Mouse (Mus musculus) limb, embryonic 10.5 days (tissue): ENCODE measurements around the gene Cxadr. TPM values are rescaled to one million over a fixed set of nuclear protein-coding genes. Genes with fewer than 3 reads are reported as not detected.

Experiments
- DNase-seq: peaks from one replicate; pipeline ENCODE4 v3.0.0-alpha.2; 2017; ENCODE audit warnings: low spot score
- H3K27ac ChIP-seq: fragments of 300-500 bp; sonication (generic); 2 replicates; pipeline ENCODE4 v1.5.1; 2016; ENCODE audit warnings: mild to moderate bottlenecking
- H3K27me3 ChIP-seq: fragments of 300-500 bp; sonication (generic); 2 replicates; pipeline ENCODE4 v1.6.1; 2016; ENCODE audit warnings: low read depth, mild to moderate bottlenecking; ENCODE audit not compliant: poor library complexity, severe bottlenecking
- H3K36me3 ChIP-seq: fragments of 300-500 bp; sonication (generic); 2 replicates; pipeline ENCODE4 v1.6.1; 2016; ENCODE audit warnings: mild to moderate bottlenecking, moderate library complexity
- H3K4me1 ChIP-seq: fragments of 300-500 bp; sonication (generic); 2 replicates; pipeline ENCODE4 v1.6.1; 2016
- H3K4me3 ChIP-seq: fragments of 300-500 bp; sonication (generic); 2 replicates; pipeline ENCODE4 v1.5.1; 2016; ENCODE audit warnings: mild to moderate bottlenecking, moderate library complexity
- H3K9me3 ChIP-seq: fragments of 300-500 bp; sonication (generic); replicated peaks from 2 replicates; pipeline ENCODE4 v1.6.1; 2016; ENCODE audit warnings: mild to moderate bottlenecking
- WGBS: fragments of 180-500 bp; shearing (Covaris S2); methylation state at CpG from one replicate; pipeline ENCODE4 v1.1.7; 2016; 5-methylcytosine and 5-hydroxymethylcytosine counted together
- polyA plus RNA-seq: library from polyadenylated mRNA; unstranded; fragments of >200 nt; fragmentation: Nextera tagmentation; extraction: Ambion mirVana; gene quantifications from 2 replicates; pipeline ENCODE4 v1.2.1, GENCODE M21; 2016

Cxadr gene
- polyA plus RNA-seq, 1 experiment from 2014 or later: 29.4 TPM

DNA sequence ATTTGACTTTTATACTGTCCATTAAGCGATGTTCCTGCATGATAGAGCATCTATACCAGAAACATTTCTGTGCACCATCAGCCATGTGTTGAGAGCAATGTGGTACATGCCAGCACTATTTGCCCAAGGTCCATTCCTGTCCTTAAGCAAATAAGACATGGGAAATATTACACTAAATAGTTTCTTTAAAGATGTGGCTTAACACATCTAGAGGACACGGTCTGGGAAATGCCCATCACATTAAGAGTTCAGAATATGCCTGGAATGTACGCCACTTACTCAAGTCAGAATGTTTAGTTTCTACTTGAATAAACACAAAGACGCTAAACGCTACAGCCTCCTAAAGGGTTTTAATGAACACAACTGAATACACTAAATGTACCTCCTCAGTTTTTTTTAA is 18.1 kb upstream of the Cxadr start:
- DNase-seq: no peak
- Histone ChIP-seq H3K9me3 (no peaks in the 10 kb centered on the region), H3K4me1 (peaks cover 6% of the 10 kb centered on the region; the same call in 1 of the 2 replicates), H3K36me3 (no peaks in the 10 kb centered on the region), H3K27me3 (no peaks in the 10 kb centered on the region), H3K27ac (no peak overlapping the region), H3K4me3 (no peak overlapping the region)
- WGBS: 86% methylated on average over 5 of the region's 5 CpGs

DNA sequence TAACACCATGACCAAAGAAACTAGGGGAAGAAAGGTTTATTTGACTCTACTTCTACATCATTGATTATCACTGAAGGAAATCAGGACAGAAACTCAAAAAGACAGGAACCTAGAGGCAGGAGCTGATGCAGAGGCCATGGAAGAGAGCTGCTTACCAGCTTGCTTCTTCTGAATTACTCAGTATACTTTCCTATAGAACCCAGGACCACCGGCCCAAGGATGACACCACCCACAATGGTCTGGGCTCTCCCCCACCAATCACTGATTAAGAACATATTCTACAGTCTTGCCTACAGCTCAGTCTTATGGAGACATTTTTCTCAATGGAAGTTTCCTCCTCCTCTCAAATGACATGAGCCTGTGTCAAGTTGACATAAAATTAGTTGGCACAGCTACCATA is 7.2 kb upstream of the Cxadr start:
- Histone ChIP-seq H3K36me3 (no peaks in the 10 kb centered on the region), H3K27ac (no peak overlapping the region), H3K4me3 (no peak overlapping the region), H3K9me3 (no peaks in the 10 kb centered on the region), H3K27me3 (no peaks in the 10 kb centered on the region), H3K4me1 (no peaks in the 10 kb centered on the region)
- 86% methylated on average over 1 of the region's 1 CpGs for WGBS
- DNase-seq: no peak

DNA sequence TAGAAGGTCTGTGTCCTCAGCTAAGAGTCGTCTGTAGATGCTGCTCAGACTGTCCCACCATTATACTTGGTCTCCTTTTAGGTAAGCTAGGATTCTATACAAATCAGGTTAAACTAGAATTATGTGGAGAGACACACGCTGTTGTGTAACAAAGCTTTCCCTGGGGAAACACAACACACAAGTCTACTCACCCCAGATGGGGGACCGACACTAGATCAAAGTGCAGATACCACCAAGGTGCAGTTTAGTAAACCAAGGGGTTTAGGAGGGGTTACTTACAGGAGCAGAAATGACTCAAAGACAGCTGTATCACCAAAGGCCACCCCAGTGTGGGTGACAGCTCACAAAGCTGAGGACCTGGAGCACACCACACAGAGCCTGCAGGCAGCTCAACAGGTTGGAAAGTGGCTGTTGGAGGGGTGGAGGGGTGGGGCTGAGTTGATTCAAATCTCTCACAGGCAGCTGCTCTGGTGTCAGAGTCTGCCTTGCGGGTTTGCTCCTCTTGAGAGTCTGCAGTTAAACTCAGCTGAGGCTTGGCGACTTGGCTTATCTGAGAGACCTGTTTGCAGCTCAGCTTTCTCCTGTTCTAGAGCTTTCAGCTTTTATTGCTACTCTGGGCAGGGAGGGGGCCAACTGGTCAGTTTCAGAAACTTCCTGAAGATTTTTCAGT is 6.5 kb upstream of the Cxadr start:
- peaks cover 7% of the 10 kb centered on the region for H3K27me3 ChIP-seq
- H3K36me3 ChIP-seq: no peaks in the 10 kb centered on the region
- no peak overlapping the region for H3K27ac ChIP-seq
- H3K4me3 ChIP-seq: no peak overlapping the region
- 46% methylated on average over 5 of the region's 5 CpGs for whole genome bisulfite sequencing
- H3K4me1 ChIP-seq: no peaks in the 10 kb centered on the region
- H3K9me3 ChIP-seq: no peaks in the 10 kb centered on the region
- DNase-seq: no peak

DNA sequence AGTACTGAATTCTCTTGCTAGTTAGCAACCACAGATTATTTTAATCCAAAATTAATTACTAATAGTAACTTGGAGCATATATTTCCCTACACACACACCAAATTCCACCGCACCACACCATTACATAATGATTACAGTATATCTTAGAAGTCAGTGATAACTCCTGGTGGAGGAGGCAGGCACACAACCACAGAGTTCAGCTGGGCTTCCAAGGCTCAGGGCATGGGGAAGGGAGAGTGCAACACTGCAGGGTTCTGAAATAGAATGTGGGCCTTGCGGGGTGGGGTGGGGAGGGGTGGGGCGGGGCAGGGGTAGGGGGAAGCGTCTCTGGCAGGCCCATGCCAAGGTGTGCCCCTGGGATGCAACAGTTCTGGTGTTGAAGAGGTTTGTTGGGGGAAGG is 5.7 kb upstream of the Cxadr start:
- no peaks in the 10 kb centered on the region for H3K36me3 ChIP-seq
- 51% methylated on average over 4 of the region's 4 CpGs for WGBS
- DNase-seq: no peak
- no peaks in the 10 kb centered on the region for H3K9me3 ChIP-seq
- H3K27me3 ChIP-seq: peaks cover 15% of the 10 kb centered on the region
- H3K27ac ChIP-seq: no peak overlapping the region
- H3K4me3 ChIP-seq: no peak overlapping the region
- no peaks in the 10 kb centered on the region for H3K4me1 ChIP-seq

DNA sequence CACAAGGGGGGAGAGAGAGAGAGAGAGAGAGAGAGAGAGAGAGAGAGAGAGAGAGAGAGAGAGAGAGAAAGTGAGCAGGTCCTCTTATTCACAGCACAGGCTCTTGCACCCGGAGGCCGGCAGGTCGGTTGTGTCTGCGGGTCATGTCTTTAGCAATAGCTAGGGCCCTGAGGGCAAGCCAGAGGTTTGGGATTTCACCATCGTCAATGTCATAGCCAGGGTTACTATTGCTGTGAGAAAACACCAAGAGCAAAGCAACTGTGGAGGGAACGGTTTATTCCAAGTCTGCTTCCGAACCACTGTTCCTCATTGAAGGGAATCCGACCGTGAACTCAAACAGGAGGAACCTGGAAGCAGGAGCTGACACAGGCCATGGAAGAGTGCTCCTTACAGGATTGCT is 5.2 kb upstream of the Cxadr start:
- WGBS: 81% methylated on average over 9 of the region's 9 CpGs

DNA sequence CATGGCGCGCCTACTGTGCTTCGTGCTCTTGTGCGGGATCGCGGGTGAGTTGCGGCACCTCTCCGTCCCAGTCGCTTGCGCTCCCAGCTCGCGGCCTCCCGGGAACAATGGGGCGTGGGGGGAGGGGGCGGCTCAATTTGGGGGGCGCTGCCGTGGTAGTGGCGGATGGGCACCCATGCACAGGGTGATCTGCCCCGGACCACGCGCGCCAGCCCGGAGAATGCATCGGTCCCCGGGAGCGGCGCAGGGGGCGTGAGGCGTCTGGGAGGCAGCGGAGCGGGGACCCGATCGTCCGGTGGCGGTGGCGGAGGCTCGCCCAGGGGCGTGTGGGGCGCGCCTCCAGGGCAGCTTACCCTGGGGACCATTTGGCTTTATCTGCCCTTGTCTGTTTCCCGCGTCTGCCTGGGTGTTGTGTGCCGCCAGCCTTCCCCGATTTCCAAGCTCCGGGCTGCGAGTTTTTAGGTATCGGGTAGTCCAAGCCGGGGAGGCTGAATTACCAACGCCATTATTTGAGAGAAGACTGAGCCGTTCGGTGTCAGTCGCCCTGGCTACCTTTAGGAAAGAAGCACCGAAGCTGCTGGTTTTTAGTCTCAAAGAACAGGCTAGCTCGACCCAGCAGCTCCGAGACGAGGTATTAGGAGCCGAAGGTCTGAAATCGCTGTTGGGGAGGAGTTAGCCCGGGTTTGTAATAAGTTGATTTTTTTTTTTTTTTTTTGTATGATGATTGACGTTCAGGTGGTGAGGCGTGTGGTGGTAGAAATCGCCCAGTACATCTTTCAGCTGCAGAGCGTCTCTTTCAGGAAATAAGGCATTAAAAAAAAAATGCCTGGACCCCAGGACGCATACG is 765 bp downstream of the Cxadr start:
- DNase-seq: no peak
- Histone ChIP-seq H3K27ac (peak overlapping the region; percentile 93), H3K4me3 (peak overlapping the region; percentile 96), H3K4me1 (peaks cover 14% of the 10 kb centered on the region; the same call in 1 of the 2 replicates), H3K27me3 (peaks cover 15% of the 10 kb centered on the region), H3K36me3 (peaks cover 14% of the 10 kb centered on the region), H3K9me3 (no peaks in the 10 kb centered on the region)
- under 1% methylated on average over 65 of the region's 65 CpGs for WGBS

More for the DNA sequence above, 5.2 kb upstream of the Cxadr start:
- H3K27me3 ChIP-seq: peaks cover 15% of the 10 kb centered on the region
- no peaks in the 10 kb centered on the region for H3K9me3 ChIP-seq
- H3K36me3 ChIP-seq: no peaks in the 10 kb centered on the region
- H3K4me3 ChIP-seq: no peak overlapping the region
- no peak overlapping the region for H3K27ac ChIP-seq
- DNase-seq: peak; percentile 9
- peaks cover 5% of the 10 kb centered on the region; the same call in 1 of the 2 replicates for H3K4me1 ChIP-seq

DNA sequence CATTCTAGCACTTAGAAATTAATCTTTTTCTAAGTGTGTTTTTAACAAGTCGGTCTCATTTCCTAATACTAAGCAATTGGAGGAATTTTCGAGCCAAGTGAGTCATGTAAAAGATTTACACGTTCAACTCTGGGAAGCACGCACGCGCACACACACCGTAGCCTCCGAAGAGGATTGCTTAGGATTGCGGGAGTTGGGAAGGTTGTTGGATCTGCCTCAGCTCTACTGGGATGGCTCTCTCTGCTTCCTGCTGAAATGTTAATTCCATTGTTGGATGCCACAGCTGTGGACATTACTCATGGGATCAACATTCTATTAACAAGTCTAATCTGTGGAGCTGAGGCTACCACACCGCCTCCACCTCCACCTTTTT is 1.4 kb downstream of the Cxadr start:
- Histone ChIP-seq H3K27ac (no peak overlapping the region), H3K9me3 (no peaks in the 10 kb centered on the region), H3K4me3 (peak overlapping the region; percentile 96), H3K27me3 (peaks cover 15% of the 10 kb centered on the region), H3K4me1 (peaks cover 14% of the 10 kb centered on the region; the same call in 1 of the 2 replicates), H3K36me3 (peaks cover 14% of the 10 kb centered on the region)
- WGBS: 13% methylated on average over 10 of the region's 10 CpGs
- peak; percentile 35 for DNase-seq

DNA sequence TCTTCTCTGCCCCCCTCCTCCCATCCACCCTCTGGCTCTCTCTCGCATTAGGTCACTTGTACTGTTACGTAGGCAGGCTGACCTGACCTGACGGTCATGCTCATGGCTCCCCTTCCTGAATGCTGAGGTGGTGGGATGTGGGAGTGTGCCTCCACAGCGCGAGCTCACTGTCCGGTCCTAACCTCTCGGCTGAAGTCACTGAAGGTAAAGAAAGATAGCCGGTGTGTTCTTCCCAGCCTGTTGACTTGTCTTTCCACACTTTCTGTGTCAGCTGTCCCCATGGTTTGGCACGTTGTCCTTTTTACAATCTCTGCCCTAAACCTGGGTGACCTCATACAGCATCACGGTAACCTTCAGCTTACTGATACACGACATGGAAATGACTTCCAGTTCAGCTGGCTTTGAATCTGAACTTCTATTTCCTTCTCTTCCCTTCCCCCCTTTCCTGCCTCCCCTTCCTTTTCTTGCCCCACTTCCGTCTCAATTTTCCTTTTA is 4.4 kb downstream of the Cxadr start:
- no peaks in the 10 kb centered on the region for H3K9me3 ChIP-seq
- 92% methylated on average over 12 of the region's 12 CpGs for WGBS
- no peak overlapping the region for H3K27ac ChIP-seq
- no peaks in the 10 kb centered on the region for H3K27me3 ChIP-seq
- H3K4me1 ChIP-seq: peaks cover 14% of the 10 kb centered on the region; the same call in 1 of the 2 replicates
- DNase-seq: no peak
- peaks cover 23% of the 10 kb centered on the region for H3K36me3 ChIP-seq
- no peak overlapping the region for H3K4me3 ChIP-seq

DNA sequence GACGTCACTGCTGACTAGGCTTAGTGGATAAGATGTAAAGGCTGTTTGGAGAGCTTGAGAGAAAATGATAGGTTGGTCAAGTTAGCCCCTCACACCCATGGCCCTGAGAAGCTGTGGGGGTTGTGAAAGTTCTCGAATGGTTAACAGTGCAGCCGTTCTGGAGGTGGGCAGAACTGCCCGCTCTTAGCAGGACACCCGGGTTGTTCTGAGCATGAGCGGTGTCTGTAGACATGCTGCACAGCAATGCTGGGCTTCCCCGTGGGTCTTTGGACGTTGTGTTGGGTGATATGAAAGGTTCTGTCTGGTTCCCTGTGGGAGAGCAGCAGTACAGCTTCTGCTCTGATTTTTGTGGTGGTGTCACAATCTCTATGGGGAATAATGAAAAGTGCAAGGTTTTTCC is 5.3 kb downstream of the Cxadr start:
- peaks cover 27% of the 10 kb centered on the region for H3K36me3 ChIP-seq

DNA sequence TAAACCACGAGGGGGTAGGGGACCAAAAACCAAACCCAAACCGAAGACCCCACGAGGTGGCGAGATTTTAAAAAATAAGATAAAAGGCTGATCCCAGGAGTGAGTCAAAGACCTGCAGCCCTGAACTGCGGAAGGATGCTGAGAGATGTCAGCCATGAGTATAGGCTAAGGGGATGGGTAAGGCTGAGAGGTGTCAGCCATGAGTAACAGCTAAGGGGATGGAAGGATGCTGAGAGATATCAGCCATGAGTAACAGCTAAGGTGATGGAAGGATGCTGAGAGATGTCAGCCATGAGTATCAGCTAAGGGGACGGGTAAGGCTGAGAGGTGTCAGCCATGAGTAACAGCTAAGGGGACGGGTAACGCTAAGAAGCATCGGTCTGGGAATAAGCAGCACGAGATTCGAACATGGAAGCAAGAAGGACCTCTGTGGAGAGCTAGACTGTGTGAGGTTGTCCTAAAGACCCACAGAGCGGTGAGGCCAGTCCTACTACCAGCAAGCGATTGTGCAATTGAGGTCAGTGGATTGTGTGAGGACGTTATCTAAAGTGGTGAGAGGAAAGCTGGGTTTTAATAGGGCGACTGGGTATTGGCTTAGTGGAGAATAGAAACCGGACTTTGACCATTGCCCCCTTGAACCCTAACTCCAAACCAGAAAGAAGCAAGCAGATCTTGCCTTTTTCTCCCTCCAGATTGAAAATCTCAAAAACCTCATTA is 6.3 kb downstream of the Cxadr start:
- DNase-seq: no peak
- 93% methylated on average over 16 of the region's 16 CpGs for WGBS
- no peaks in the 10 kb centered on the region for H3K9me3 ChIP-seq
- H3K36me3 ChIP-seq: peaks cover 27% of the 10 kb centered on the region
- H3K4me3 ChIP-seq: no peak overlapping the region
- H3K27ac ChIP-seq: no peak overlapping the region
- H3K27me3 ChIP-seq: no peaks in the 10 kb centered on the region
- peaks cover 7% of the 10 kb centered on the region; the same call in 1 of the 2 replicates for H3K4me1 ChIP-seq

More for the DNA sequence above, 5.3 kb downstream of the Cxadr start:
- no peak for DNase-seq
- Histone ChIP-seq H3K27me3 (no peaks in the 10 kb centered on the region), H3K9me3 (no peaks in the 10 kb centered on the region), H3K4me1 (peaks cover 8% of the 10 kb centered on the region; the same call in 1 of the 2 replicates), H3K4me3 (no peak overlapping the region), H3K27ac (no peak overlapping the region)
- WGBS: 88% methylated on average over 8 of the region's 8 CpGs

DNA sequence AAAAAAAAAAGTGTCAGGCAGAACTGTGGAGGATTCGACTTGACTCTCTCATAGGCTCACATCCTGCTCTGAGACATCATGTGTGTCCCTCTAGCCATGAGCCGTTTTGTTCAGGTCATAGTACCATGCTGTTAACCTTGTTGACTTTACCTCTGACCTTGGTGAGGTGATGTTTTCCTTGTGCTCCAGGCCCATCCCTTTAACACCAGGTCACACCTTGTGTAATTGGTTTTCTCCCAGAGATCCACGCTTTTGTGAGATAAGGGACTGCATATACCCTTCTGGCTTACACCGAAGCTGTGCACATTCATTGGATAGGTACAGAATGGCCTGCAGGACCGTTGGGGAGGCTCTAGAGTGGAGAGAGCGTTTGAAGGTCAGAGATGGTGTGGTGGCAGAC is 8.0 kb downstream of the Cxadr start:
- Histone ChIP-seq H3K4me1 (peaks cover 12% of the 10 kb centered on the region; the same call in 1 of the 2 replicates), H3K27me3 (no peaks in the 10 kb centered on the region), H3K36me3 (peaks cover 23% of the 10 kb centered on the region), H3K27ac (no peak overlapping the region), H3K9me3 (no peaks in the 10 kb centered on the region), H3K4me3 (no peak overlapping the region)
- no peak for DNase-seq
- WGBS: 83% methylated on average over 6 of the region's 6 CpGs

DNA sequence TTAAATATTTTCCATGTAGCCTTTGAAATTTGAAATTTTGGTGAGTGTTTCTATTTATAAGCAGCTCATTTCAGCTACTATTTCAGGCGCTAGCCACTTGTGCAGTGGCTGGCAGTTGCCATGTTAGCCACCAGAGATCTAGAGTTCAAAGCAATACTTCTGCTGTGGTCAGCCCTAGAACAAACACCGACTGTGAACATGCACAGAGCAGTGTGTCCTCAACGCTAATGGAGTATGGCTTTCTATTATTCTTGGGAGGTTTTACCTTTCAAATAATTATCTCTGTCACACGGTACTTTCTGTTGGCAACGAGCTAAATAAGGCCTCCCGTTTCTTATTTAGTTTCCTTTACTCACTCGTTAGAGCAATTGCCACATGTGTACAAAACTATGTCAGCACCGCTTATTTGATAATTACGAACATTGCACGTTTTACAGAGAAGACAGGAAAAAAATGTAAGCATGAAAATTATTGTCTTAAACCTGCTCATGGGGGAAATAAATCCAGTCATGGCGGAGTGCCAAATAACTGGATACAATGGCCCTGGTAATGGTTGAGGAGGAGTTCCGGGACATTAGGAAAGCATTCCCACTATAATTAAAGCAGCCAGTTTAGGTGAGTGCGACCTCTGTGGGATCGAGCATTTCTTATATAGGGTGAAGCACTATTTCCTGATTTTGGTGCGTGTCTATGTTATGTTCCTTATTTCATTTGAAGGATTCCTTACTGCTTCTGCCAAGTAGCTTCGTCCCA is 12.0 kb downstream of the Cxadr start:
- Histone ChIP-seq H3K4me3 (no peak overlapping the region), H3K9me3 (no peaks in the 10 kb centered on the region), H3K27me3 (no peaks in the 10 kb centered on the region), H3K36me3 (peaks cover 13% of the 10 kb centered on the region), H3K4me1 (peaks cover 9% of the 10 kb centered on the region; the same call in 1 of the 2 replicates), H3K27ac (no peak overlapping the region)
- no peak for DNase-seq
- WGBS: 83% methylated on average over 16 of the region's 16 CpGs
